Mouse (Mus musculus) embryo, embryonic 11.5 days (tissue): ENCODE data around the gene Nrip2.

Experiments
- DNase-seq: peaks from one replicate; pipeline ENCODE4 v3.0.0-alpha.2; 2012; ENCODE audit warnings: low read depth, low spot score

The Nrip2 gene

GRCm38 (mm10) chr6:128437731-128438316 lies 38.7 kb downstream of the Nrip2 start:
- DNase-seq, result peak; percentile 50

- DNase-seq, result peak; percentile 82
Measured at GRCm38 (mm10) chr6:128438317-128438870, 39.3 kb downstream of the Nrip2 start, which contains the start of gene Fkbp4. Fkbp4 (minus strand) TSS chr6:128438677.

- no peak for DNase-seq
Measured at GRCm38 (mm10) chr6:128438871-128439341, 39.8 kb downstream of the Nrip2 start.

- DNase-seq, result no peak
Measured at GRCm38 (mm10) chr6:128440238-128440637, 41.1 kb downstream of the Nrip2 start.

GRCm38 (mm10) chr6:128445761-128446535 lies 46.9 kb downstream of the Nrip2 start:
- DNase-seq, result no peak

GRCm38 (mm10) chr6:128447063-128447462 lies 48.0 kb downstream of the Nrip2 start:
- no peak for DNase-seq

- no peak for DNase-seq
Measured at GRCm38 (mm10) chr6:128455835-128456605, 56.9 kb downstream of the Nrip2 start.

- DNase-seq, result no peak
Measured at GRCm38 (mm10) chr6:128457186-128457585, 58.1 kb downstream of the Nrip2 start.

- no peak for DNase-seq
Measured at GRCm38 (mm10) chr6:128460321-128460720, 61.2 kb downstream of the Nrip2 start.

GRCm38 (mm10) chr6:128460729-128461503 lies 61.8 kb downstream of the Nrip2 start:
- no peak for DNase-seq

GRCm38 (mm10) chr6:128461606-128462005 lies 62.5 kb downstream of the Nrip2 start:
- no peak for DNase-seq

GRCm38 (mm10) chr6:128464996-128465395 lies 65.9 kb downstream of the Nrip2 start:
- no peak for DNase-seq
